Mouse (Mus musculus) neural tube, embryonic 10.5 days (tissue): ENCODE measurements around the gene Cd300ld4.
"Not testable (repeated sequence)": the region's sequence is repeated elsewhere in the genome, so short reads cannot be mapped to it uniquely, and the experiment has no call there.

Experiments
- DNase-seq: peaks from one replicate; pipeline ENCODE4 v3.0.0-alpha.2; 2017; ENCODE audit warnings: low spot score; ENCODE audit errors: extremely low spot score

Gene Cd300ld4

DNA sequence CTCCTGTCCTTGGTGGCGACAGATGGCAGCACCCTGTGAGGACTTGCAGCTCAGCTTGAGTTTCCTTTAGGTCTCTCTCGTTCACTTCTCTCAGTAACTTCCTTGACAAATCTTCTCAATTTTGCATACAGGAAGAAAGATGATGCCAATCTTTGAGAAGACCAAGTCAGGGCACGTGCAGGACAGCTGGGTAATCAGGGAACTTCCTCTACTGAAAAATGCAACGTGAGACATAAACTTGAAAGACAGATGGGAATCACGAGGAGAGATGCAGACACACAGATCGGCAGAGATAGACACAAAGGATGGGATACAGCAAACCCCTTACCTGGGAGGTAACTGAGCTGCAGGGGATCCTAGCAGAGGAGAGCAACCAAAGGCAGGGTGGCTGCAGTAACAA, at the start of gene Cd300ld4:
Gene Cd300ld4 (minus strand): TSS at position 101 of the 400 bp plus-strand sequence.
- DNase-seq: not testable (repeated sequence)

DNA sequence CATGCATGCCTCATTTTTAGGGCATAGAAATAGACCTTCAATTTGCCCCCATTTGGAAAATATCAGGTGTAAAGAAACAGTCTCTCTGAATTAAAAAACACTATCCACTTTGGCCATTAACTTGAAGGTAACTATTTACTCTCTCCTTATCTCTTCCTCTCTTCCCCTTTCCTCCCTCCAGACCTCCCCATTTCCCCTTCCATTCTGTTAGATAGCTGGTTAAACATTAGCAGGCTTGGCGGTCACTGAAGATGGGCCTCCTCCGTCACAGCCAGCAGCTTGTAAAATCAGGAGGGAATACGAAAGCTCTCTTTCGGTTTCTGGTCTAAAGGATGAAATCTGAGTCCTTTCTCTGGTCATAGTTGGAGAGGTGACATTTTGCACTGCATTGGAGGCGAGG, 49.0 kb upstream of the Cd300ld4 start:
- DNase-seq: no peak

DNA sequence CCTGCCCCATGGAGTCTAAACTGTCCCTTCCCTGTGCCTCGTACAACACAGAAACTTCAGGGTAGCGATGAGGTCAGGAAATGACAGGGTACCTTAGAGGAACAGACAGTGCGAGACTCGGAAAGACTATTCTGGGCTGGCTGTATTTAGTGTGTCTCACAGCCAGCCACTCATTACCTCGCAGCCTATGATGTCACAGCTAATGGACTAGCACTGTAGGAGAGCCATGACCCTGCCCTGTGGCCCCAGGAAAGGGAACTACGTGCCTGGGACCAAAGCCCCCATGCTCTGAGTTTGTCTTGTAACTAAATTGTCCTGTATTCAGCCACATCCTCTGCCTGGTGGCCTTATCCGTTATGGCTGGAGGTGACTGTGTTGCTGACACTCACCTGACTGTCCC, 48.6 kb upstream of the Cd300ld4 start:
- no peak for DNase-seq

DNA sequence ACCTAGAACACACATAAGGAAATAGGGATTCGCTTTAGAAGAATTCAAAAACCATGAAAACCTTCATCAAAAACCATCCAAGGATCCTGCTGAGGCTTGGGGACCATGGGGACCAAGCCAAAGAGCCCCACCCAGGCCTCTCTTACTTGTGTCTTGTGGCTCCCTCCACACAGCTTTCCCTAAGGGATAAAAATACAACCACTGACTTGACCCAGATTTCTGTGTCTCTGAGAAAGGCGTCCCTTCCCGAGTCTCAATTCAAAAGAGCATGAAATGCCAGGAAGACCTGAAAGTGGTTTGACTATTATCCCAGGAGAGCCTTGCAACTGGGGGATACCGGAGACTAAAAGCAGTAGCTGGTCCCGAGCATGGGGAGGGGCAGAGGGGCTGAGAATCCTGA, 46.2 kb upstream of the Cd300ld4 start:
- no peak for DNase-seq

DNA sequence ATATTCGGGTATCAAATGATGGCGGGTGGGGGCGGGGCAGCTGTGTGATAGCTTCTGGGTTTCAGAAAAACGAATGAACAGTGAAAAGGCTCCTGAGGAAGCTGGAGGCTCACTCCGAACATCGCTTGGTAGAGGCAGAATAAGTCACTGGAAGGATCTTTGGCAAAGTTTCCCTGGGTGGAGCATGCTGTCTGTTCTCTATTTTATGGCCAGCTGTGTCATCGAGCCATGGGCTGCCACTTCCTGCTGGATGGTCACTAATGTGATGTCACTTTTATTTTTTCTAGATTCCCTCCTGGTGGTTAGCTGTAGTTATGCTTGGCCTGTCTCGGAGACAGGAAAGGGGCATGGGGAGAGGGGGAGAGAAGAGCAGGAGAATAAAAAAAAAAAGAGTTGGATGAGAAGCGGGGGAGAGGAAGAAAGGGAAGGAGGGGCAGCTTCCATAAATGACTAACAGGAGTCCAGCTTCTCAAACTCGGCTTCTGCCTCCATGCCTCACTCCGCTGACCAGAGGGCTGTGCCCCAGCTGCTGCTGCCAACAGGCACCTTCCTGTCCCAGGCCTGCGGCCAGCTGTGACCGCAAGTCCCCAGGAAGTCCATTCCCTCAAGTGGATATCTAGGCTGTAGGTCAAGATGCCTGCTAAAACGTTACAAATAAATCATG, 45.0 kb upstream of the Cd300ld4 start:
- DNase-seq: peak; percentile 60

DNA sequence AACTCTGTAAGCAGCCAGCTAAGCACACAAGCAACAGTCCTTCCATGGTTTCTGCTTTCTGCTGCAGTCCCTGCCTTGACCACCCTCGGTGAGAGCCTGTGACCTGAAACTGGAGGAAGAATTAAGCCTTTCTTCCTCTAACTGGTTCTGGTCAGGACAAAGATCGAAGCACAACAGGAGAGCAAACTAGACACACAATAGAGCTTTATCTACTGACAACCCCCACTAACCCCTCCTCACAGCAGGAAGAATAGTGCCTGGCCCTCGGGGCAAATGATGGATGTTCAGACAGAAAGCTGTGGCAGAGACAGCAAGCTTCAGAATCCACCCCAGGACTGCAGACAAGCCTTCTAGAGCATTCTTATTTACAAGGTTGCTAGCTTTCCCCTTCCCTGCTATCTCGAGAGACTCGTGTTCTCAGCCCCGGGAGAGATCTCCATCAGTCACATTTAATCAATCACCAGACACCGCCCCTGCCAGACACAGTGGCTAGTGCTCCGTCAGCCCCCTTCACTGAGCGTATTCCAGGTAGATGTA, 44.3 kb upstream of the Cd300ld4 start:
- DNase-seq: peak; percentile 57

DNA sequence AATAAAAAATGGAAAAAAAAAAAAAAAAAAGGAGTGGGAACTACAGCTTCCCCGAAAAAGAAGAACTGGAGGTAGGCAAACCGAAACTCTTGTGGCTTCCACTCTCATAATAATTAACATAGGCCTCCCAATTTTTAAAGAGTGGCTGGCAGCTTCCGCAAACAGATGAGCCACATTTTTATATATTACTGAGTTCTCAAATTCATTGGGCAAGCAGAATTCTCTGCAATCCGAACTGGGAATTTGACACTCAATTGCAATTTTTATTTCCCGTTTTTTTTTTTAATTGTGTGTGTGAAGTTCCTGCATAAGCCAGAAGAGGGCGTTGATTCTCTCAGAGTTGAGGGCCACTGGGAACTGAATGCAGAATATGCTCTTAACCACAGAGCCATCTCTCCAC, 40.0 kb upstream of the Cd300ld4 start:
- no peak for DNase-seq

DNA sequence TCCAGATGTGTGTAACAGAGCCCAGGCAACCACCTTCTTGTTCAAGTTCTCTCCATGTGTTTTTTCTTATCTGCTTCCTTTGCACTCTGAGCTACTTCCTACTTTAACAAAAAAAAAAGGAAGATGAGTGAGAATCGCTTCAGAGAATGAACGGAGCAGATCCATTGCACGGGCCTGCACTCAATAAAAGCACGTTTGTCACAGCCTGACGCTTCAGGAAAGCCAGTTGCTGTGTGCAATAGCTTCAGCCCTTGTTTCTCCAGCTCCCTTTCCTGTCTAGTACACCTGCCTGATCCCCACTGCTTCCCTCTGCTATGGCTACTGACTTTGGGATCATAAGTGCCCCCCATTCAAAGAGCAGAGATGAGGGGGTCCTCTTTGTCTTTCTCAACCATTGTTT, 35.3 kb upstream of the Cd300ld4 start, which contains the start of gene Cd300e:
Gene Cd300e (minus strand): TSS at position 101 of the 400 bp plus-strand sequence.
- no peak for DNase-seq

DNA sequence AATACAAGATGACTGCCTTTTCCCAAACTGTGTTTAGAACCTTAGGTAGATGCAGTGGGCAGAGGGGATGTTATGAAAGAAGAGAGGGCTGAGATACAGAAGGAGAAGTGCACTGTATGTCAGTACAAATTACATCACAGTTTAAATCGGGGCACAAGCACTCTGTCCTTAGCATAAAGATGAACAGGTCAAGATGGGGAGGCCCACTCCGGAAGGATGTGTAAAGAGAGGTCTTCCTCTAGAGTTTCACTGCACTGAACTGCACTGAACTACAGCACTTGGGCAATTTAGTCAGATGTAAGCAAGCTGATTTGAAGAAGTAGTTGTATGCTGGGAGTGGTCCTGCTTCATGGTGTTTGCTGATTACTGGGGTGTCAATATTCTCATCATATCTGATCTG, 33.0 kb upstream of the Cd300ld4 start:
- DNase-seq: no peak

DNA sequence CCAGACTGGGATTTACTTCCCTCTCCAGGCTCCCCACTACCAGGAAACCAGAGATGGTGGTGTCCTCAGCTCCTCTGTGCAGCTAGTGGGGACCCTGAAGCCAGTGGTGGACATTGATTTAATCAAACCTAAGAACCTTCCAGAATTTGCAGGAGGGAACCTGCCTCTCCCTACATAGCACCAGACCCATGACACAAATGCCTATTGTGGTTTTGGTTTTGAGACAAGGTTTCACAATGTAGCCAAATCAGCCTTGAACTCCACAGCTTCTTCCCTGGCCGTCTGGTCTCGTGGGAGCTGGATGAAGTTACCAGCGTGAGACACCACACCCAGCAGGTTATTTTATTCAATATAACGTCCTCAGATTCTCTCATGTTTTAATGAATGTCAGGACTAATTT, 31.9 kb upstream of the Cd300ld4 start:
- no peak for DNase-seq

DNA sequence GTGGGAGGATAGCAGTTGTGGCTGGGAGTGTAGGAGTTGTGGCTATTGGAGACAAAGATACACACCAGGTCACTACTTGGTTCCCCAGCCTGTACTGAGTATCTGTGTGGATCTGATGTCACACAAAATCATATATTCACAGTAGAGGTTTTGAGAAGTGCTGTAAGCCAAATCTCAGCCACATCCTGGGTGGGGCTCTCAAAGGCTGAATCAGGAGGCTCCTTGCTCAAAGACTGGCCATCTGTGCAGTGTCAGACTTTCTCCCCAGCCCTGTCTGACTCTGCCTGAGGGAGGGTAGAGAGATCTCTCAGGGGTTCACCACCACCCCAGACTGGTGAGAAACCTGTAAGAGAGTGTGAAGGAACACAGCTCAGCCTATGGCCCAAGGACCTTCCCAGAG, 27.7 kb upstream of the Cd300ld4 start:
- DNase-seq: no peak

DNA sequence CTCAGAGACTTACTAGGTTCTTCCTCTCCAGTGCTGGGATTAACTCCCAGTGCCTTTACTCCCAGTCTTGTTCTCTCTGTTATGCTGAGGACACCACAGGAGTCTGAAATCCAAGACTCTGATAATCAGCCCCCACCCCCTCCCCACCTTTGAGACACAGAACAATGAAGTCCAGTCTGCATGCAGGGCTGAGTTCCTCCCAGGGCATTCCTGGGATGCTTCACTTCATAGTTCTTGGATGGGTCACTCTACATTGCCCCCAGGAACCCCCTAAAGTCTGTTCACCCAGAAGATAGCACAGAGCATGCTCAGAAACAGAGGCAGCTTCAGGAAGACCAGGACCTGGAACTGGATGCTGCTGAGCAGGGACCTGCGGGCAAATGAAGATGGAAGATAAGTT, 26.2 kb upstream of the Cd300ld4 start:
- DNase-seq: no peak

DNA sequence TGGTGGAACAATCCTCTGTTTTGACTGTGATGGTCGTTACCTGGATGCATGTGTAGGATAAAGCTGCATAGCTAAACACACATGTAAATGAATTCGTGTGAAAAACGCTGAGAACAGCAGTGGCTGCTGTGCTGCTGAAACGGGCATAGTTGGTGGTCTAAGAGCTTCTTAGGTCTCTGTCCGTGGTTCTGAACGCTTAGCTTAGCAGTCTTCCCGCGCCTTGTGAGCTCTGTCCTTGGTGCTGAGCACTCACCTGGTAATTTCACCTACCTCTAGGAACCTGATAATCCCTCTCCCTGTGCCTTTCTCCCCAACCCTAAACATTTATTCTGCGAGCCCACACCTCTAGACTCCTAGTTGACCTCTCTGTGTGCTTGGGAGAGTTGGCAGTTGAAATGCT, 25.4 kb upstream of the Cd300ld4 start:
- DNase-seq: peak; percentile 50

DNA sequence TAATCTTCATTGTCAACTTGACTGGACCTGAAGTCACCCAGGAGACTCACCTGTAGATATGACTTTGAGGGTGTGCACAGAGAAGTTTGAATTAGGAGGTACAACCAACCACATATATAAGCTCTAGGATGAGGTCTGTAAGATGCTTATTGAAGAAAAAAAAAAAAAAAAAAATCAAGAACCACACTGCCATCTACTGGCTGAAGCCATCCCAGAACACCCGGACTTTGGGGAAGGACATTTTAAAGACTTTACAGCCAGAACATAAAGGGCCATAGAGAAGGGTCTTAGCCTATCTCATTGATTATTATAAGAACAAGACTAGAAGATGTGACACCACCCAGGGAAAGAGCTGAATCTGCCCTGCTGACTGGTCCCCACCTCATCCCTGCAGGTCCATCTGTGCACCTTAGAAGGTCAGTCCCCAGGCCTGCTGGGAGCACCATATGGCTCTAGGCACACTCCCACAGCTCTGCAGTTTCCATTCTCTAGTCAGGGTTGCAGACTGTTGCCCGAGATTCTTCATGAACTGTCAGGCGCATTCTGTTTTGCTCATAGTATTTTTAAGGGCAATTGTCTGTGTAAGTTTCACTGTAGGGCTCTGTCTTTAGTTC, 22.6 kb upstream of the Cd300ld4 start:
- DNase-seq: no peak

DNA sequence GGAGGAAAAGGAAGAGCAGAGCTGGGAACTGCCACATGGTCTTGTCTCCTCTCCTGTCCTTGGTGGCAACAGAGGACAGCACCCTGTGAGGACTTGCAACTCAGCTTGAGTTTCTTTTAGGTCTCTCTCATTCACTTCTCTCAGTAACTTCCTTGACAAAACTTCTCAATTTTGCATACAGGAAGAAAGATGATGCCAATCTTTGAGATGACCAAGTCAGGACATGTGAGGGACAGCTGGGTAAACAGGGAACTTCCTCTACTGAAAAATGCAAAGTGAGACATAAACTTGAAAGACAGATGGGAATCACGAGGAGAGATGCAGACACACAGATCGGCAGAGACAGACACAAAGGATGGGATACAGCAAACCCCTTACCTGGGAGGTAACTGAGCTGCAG, 21.4 kb upstream of the Cd300ld4 start, which contains the start of gene Cd300ld3:
Gene Cd300ld3 (minus strand): TSS at position 151 of the 400 bp plus-strand sequence.
- DNase-seq: no peak

DNA sequence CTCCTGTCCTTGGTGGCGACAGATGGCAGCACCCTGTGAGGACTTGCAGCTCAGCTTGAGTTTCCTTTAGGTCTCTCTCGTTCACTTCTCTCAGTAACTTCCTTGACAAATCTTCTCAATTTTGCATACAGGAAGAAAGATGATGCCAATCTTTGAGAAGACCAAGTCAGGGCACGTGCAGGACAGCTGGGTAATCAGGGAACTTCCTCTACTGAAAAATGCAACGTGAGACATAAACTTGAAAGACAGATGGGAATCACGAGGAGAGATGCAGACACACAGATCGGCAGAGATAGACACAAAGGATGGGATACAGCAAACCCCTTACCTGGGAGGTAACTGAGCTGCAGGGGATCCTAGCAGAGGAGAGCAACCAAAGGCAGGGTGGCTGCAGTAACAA, 10.9 kb upstream of the Cd300ld4 start, which contains the start of gene Cd300ld5:
Gene Cd300ld5 (minus strand): TSS at position 101 of the 400 bp plus-strand sequence.
- not testable (repeated sequence) for DNase-seq

DNA sequence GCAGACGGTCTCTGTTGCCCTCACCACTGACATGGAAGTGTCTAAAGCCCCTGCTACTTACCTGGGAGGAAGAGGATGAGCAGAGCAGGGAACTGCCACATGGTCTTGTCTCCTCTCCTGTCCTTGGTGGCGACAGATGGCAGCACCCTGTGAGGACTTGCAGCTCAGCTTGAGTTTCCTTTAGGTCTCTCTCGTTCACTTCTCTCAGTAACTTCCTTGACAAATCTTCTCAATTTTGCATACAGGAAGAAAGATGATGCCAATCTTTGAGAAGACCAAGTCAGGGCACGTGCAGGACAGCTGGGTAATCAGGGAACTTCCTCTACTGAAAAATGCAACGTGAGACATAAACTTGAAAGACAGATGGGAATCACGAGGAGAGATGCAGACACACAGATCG, 10.7 kb downstream of the Cd300ld4 start, which contains the start of gene Cd300ld2:
Gene Cd300ld2 (minus strand): TSS at position 101 of the 400 bp plus-strand sequence.
- not testable (repeated sequence) for DNase-seq

DNA sequence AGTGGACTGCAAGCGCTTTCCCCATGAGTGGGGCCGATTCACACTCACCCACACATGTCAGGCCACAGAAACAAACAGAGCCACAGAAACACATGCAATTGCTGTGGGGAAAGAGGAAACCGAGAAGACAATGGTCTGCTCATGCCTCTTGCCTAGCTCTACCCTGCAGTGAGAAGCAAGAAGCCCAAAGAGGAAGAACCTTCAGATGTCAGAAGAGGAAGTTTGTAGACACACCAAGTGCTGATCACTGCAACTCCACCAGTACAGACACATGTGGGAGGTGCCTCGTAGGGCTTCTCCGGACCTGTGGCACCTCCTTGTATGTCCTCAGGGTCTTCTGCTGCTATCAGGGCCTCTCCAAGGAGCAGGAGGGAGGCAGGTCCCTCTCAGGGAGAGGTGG, 22.7 kb downstream of the Cd300ld4 start:
- no peak for DNase-seq

DNA sequence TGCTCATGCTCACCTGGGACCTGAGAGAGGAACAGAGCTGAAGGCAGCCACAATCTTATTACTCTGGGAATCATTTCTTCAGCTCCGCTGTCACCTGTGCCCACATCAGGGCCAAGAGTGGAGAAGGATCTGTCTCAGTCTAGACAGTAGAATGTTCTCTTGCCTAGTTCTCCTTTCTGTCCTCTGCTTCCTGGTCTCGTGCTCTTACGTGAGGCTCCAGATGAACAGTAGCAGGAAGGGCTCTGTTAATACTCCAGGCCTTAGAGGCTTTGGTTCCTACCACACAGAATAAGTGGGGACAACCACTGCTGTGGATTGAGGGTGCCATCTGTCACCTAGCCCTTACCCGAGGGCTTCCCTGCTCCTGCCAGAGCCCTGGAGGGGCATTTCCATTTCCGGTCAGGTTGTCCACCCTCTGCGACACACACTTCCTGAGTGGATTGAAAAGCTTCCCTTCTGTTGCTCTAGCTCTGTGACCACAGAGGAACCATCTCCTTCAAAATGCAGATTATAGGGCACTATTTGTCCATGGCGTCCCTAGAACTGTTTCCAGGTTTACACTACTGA, 25.3 kb downstream of the Cd300ld4 start, which contains the start of gene Cd300c2:
Gene Cd300c2 (minus strand): TSS at position 407 of the 567 bp plus-strand sequence.
- no peak for DNase-seq

DNA sequence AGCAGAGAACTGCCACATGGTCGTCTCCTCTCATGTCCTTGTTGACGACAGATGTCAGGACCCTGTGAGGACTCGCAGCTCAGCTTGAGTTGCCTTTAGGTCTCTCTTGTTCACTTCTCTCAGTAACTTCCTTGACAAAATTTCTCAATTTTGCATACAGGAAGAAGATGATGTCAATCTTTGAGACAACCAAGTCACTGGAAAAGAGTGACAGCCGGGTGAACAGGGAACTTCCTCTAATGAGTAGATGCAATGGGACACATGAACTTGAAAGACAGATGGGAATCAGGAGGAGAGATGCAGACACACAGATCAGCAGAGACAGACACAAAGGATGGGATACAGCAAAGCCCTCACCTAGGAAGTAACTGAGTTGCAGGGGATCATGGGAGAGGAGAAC, 37.0 kb downstream of the Cd300ld4 start, which contains the start of gene Cd300ld:
Gene Cd300ld (minus strand): TSS at position 130 of the 400 bp plus-strand sequence.
- no peak for DNase-seq

DNA sequence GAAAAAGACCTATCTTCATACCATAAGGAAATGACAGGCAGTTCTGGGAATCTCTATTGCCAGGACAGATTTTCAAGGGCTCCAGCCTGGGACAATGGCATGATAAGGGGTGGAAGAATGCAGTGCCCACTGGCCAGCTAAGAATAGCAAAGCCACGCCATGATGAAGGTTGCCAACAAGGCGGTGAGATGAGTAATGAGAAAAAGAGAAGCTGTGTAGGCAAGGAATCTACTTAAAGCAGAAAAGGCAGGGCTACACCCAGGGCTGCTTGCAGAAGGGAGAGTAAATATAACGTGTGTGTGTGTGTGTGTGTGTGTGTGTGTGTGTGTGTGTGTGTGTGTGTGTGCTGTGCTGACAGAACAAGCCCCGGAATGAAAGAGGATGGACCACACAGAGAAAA, 44.9 kb downstream of the Cd300ld4 start:
- no peak for DNase-seq

DNA sequence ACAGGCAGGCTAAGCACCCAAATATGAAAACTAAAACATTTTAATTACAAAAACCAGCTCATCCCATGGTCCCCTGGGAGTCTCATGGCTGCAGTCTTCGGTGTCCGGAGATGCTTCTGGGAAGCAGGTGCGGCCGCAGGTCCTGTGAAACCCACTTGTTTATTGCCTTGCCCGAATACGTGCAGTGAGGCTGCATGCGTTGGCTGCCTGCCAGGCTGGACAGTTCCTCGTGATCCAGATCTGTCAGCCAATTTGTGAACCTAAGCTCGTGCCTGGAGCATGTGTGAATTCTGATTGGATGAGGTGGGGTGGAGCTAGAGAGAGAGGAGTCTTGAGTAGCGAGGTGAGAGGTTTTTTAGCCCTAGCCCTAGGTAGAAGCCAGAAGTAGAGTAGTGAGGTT, 54.1 kb downstream of the Cd300ld4 start:
- no peak for DNase-seq
